ENCODE assay signal across 11 mouse cellular contexts in the genomic region with DNA sequence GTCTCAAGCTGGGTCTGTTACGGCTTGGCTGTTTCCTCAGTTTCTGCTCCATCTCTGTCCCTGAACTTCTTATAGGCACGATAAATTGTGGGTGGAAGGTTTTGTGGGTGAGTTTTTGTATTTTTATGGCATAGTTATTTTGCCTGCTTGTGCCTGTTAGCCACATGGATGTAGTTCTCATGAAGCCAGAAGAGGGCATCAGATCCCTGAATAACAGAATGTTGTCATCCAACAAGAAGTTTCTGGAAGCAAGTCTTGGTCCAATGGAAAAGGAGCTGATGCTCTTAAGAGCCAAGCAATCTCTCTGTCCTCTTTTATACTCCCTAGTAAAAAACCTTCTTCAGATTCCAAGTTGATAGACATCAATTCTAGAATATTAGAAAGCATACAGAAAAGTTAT. TPM values are rescaled to one million over a fixed set of nuclear protein-coding genes. Genes with fewer than 3 reads are reported as not detected.
DNase-seq lines count a peak whose midpoint lies in the region; ATAC-seq and TF ChIP-seq lines count a peak whose summit lies in the region.
"Had no signal": no experiment of that assay in that cellular context is flagged by ENCODE, and none has a peak within 500 bp of the region (broad histone marks: within the 10 kb centered on the region; RNA-seq: fewer than 3 reads in every experiment).

No protein-coding gene starts in this region.

- no peak overlapping the region for H3K9ac ChIP-seq in intestine, postnatal 0 days (ENCODE audit: low read depth, low read length)
- no peak overlapping the region for H3K9ac ChIP-seq in intestine, embryonic 16.5 days (ENCODE audit: low read depth, low read length)
- H3K9ac ChIP-seq: liver, embryonic 15.5 days had no signal

- H3K27me3 ChIP-seq in intestine, postnatal 0 days (replicated peaks; ENCODE audit: control insufficient read depth, insufficient read depth, low read length), result no peaks in the 10 kb centered on the region
- no peaks in the 10 kb centered on the region for H3K27me3 ChIP-seq in intestine, embryonic 16.5 days (replicated peaks; ENCODE audit: control insufficient read depth, insufficient read depth, low read length)
- H3K27me3 ChIP-seq in thymus, adult 2 months (ENCODE audit: control insufficient read depth, insufficient read depth, low read length), result no peaks in the 10 kb centered on the region
- H3K27me3 ChIP-seq: liver, embryonic 15.5 days had no signal

- WGBS in intestine, postnatal 0 days, result 84% methylated on average over 2 of the region's 2 CpGs
- 86% methylated on average over 2 of the region's 2 CpGs for WGBS in intestine, embryonic 16.5 days
- WGBS in thymus, adult 2 months, result 82% methylated on average over 2 of the region's 2 CpGs

- H3K4me2 ChIP-seq in intestine, postnatal 0 days (replicated peaks; ENCODE audit: low read depth), result no peak overlapping the region
- H3K4me2 ChIP-seq in intestine, embryonic 16.5 days (ENCODE audit: low read depth, low read length), result no peak overlapping the region
- H3K4me2 ChIP-seq: liver, embryonic 15.5 days had no signal

- no peak overlapping the region for H3K4me3 ChIP-seq in intestine, postnatal 0 days (ENCODE audit: low read depth, low read length)
- no peak overlapping the region for H3K4me3 ChIP-seq in intestine, embryonic 16.5 days (ENCODE audit: low read length)
- H3K4me3 ChIP-seq in thymus, adult 2 months (ENCODE audit: control insufficient read depth, insufficient read depth, low read length), result no peak overlapping the region
- H3K4me3 ChIP-seq: liver, embryonic 15.5 days had no signal

- H3K36me3 ChIP-seq in intestine, postnatal 0 days (ENCODE audit: control insufficient read depth, insufficient read depth), result no peaks in the 10 kb centered on the region
- no peaks in the 10 kb centered on the region for H3K36me3 ChIP-seq in intestine, embryonic 16.5 days (ENCODE audit: control insufficient read depth, insufficient read depth, low read length)
- H3K36me3 ChIP-seq in thymus, adult 2 months (ENCODE audit: control insufficient read depth, insufficient read depth, low read length), result no peaks in the 10 kb centered on the region
- H3K36me3 ChIP-seq: liver, embryonic 15.5 days had no signal

- TF ChIP-seq CTCF in intestine, postnatal 0 days (IDR thresholded peaks at IDR 0.05; ENCODE audit: low read depth), result peak; percentile 73
- TF ChIP-seq CTCF in thymus, adult 2 months (IDR thresholded peaks at IDR 0.05; ENCODE audit: borderline replicate concordance, control insufficient read depth, extremely low read depth, insufficient read depth, low read length, poor library complexity), result no peak

- no peaks in the 10 kb centered on the region for H3K9me3 ChIP-seq in intestine, postnatal 0 days (ENCODE audit: control insufficient read depth)
- H3K9me3 ChIP-seq in intestine, embryonic 16.5 days (ENCODE audit: control insufficient read depth, low read length), result no peaks in the 10 kb centered on the region
- H3K9me3 ChIP-seq: liver, embryonic 15.5 days had no signal

- no peak for TF ChIP-seq POLR2A in thymus, adult 2 months (IDR thresholded peaks at IDR 0.05; ENCODE audit: control insufficient read depth, extremely low read depth, insufficient read depth, low read length, poor library complexity)

- no peaks in the 10 kb centered on the region for H3K4me1 ChIP-seq in intestine, postnatal 0 days (replicated peaks; ENCODE audit: control insufficient read depth, insufficient read depth, low read length)
- H3K4me1 ChIP-seq in intestine, embryonic 16.5 days (ENCODE audit: control insufficient read depth, insufficient read depth, low read length), result no peaks in the 10 kb centered on the region
- H3K4me1 ChIP-seq in thymus, adult 2 months (replicated peaks; ENCODE audit: control insufficient read depth, insufficient read depth, low read length), result no peaks in the 10 kb centered on the region
- H3K4me1 ChIP-seq: liver, embryonic 15.5 days had no signal

- H3K27ac ChIP-seq in intestine, postnatal 0 days (ENCODE audit: low read depth, low read length), result no peak overlapping the region
- H3K27ac ChIP-seq in intestine, embryonic 16.5 days (ENCODE audit: low read length), result no peak overlapping the region
- H3K27ac ChIP-seq in thymus, adult 2 months (ENCODE audit: control insufficient read depth, insufficient read depth, low read length), result no peak overlapping the region
- H3K27ac ChIP-seq: liver, embryonic 15.5 days had no signal

- no peak for ATAC-seq in intestine, postnatal 0 days
- ATAC-seq in intestine, embryonic 16.5 days, result no peak

- peak; percentile 21 for DNase-seq in adrenal gland, postnatal 14 days
- DNase-seq in adrenal gland, postnatal 25 days, result no peak
- peak; percentile 8 for DNase-seq in urinary bladder, postnatal 14 days (ENCODE audit: low spot score)
- DNase-seq in urinary bladder, postnatal 4 days (ENCODE audit: low spot score in 2 of 2), result no peak
- DNase-seq in thymus, adult 2 months, result no peak
- no peak for DNase-seq in yolk sac, embryonic 10.5 days (ENCODE audit: low spot score)
- DNase-seq: cerebellum, adult 11-12 months; right cerebral cortex, postnatal 4 days had no signal

RNA-seq across cellular contexts. Expression of gene Akr1c13, which starts 2.8 kb away (rescaled TPM):
- 24.1 and 28.7 TPM in 2 replicates for total RNA-seq in adrenal gland, postnatal 14 days (2021)
- 36.1 and 44.4 TPM in 2 replicates for total RNA-seq in adrenal gland, postnatal 25 days (2021)
- polyA plus RNA-seq in intestine, postnatal 0 days (2015; fragmentation: Nextera tagmentation; extraction: Ambion mirVana), result 458 and 493 TPM in 2 replicates
- 496 and 608 TPM in 2 replicates for polyA plus RNA-seq in intestine, embryonic 16.5 days (2015; fragmentation: Nextera tagmentation; extraction: Ambion mirVana)
- 3.7 and 6.0 TPM in 2 replicates for polyA plus RNA-seq in thymus, adult 2 months (2012; rRNA removed)

RNA-seq across cellular contexts. Expression of gene Akr1c18, which starts 37.7 kb away (rescaled TPM):
- 1,308 and 2,595 TPM in 2 replicates for total RNA-seq in adrenal gland, postnatal 14 days (2021)
- 7,030 and 8,142 TPM in 2 replicates for total RNA-seq in adrenal gland, postnatal 25 days (2021)
- polyA plus RNA-seq in intestine, postnatal 0 days (2015; fragmentation: Nextera tagmentation; extraction: Ambion mirVana), result 0.18 and 0.38 TPM in 2 replicates
- 0.39 and 0.49 TPM in 2 replicates for polyA plus RNA-seq in intestine, embryonic 16.5 days (2015; fragmentation: Nextera tagmentation; extraction: Ambion mirVana)
- 0.44 and 0.64 TPM in 2 replicates for polyA plus RNA-seq in thymus, adult 2 months (2012; rRNA removed)

RNA-seq across cellular contexts. Expression of gene Akr1c19, which starts 40.3 kb away (rescaled TPM):
- 0.60 and 1.7 TPM in 2 replicates for total RNA-seq in adrenal gland, postnatal 14 days (2021)
- 0.70 and 1.00 TPM in 2 replicates for total RNA-seq in adrenal gland, postnatal 25 days (2021)
- 936 and 1,023 TPM in 2 replicates for polyA plus RNA-seq in intestine, postnatal 0 days (2015; fragmentation: Nextera tagmentation; extraction: Ambion mirVana)
- 611 and 704 TPM in 2 replicates for polyA plus RNA-seq in intestine, embryonic 16.5 days (2015; fragmentation: Nextera tagmentation; extraction: Ambion mirVana)
- polyA plus RNA-seq in thymus, adult 2 months (2012; rRNA removed), result 0.22 and 0.23 TPM in 2 replicates

Comparison
In these comparisons a context has a peak if more than half of its experiments do, and no peak if none do; other contexts are left out.
1. DNase-seq: peak in adrenal gland, postnatal 14 days (single experiment) and urinary bladder, postnatal 14 days (single experiment); none in adrenal gland, postnatal 25 days (single experiment), urinary bladder, postnatal 4 days (0 of 2), thymus, adult 2 months (single experiment) and yolk sac, embryonic 10.5 days (single experiment).
2. RNA of gene Akr1c13, which starts 2.8 kb away (polyA plus RNA-seq): 496 to 608 TPM in intestine, embryonic 16.5 days and 458 to 493 TPM in intestine, postnatal 0 days; 3.7 to 6.0 TPM in thymus, adult 2 months; every median in the first group is over 10 times any median in the second.
3. RNA of gene Akr1c19, which starts 40.3 kb away (polyA plus RNA-seq): 936 to 1,023 TPM in intestine, postnatal 0 days and 611 to 704 TPM in intestine, embryonic 16.5 days; 0.22 to 0.23 TPM in thymus, adult 2 months; every median in the first group is over 100 times any median in the second.